Mouse (Mus musculus) lung, embryonic 14.5 days (tissue): ENCODE results near the gene Oaz1. TPM values are rescaled to one million over a fixed set of nuclear protein-coding genes. Genes with fewer than 3 reads are reported as not detected.

ENCODE experiments used
- ATAC-seq: fragments of 200-750 bp; cut with Nextera tagmentation; 2 replicates; pipeline ENCODE4 v1.8.0; 2017; ENCODE audit warnings: mild to moderate bottlenecking, moderate TSS enrichment, moderate library complexity; ENCODE audit not compliant: insufficient read depth
- DNase-seq: peaks from one replicate; pipeline ENCODE4 v3.0.0-alpha.2; 2015
- H3K27ac ChIP-seq: fragments of 300-500 bp; sonication (generic); 2 replicates; pipeline ENCODE4 v1.5.1; 2014; ENCODE audit warnings: low read depth, mild to moderate bottlenecking, moderate library complexity
- H3K27me3 ChIP-seq: fragments of 300-500 bp; sonication (generic); 2 replicates; pipeline ENCODE4 v1.6.1; 2014; ENCODE audit warnings: low read length, control low read depth; ENCODE audit not compliant: insufficient read depth
- H3K36me3 ChIP-seq: fragments of 300-500 bp; sonication (generic); 2 replicates; pipeline ENCODE4 v1.6.1; 2014; ENCODE audit warnings: control low read depth; ENCODE audit not compliant: insufficient read depth
- H3K4me1 ChIP-seq: fragments of 300-500 bp; sonication (generic); 2 replicates; pipeline ENCODE4 v1.6.1; 2014; ENCODE audit warnings: antibody characterized with exemption, control low read depth; ENCODE audit not compliant: insufficient read depth
- H3K4me2 ChIP-seq: fragments of 300-500 bp; sonication (generic); 2 replicates; pipeline ENCODE4 v1.6.1; 2014; ENCODE audit warnings: mild to moderate bottlenecking
- H3K4me3 ChIP-seq: fragments of 300-500 bp; sonication (generic); 2 replicates; pipeline ENCODE4 v1.5.1; 2014; ENCODE audit warnings: low read depth, low read length
- H3K9ac ChIP-seq: fragments of 300-500 bp; sonication (generic); 2 replicates; pipeline ENCODE4 v1.6.1; 2014
- H3K9me3 ChIP-seq: fragments of 300-500 bp; sonication (generic); 2 replicates; pipeline ENCODE4 v1.6.1; 2016; ENCODE audit warnings: low read depth, low read length, control low read depth
- CTCF ChIP-seq: IDR thresholded peaks from 2 replicates; pipeline ENCODE4 v1.5.1; 2016; ENCODE audit warnings: antibody characterized with exemption, low read depth
- WGBS: fragments of 180-500 bp; shearing (Covaris S2); extraction: QIAGEN DNeasy Blood & Tissue Kit; methylation state at CpG from one replicate; pipeline ENCODE4 v1.1.7; 2014; 5-methylcytosine and 5-hydroxymethylcytosine counted together
- polyA plus RNA-seq: library from polyadenylated mRNA; unstranded; fragments of >200 nt; fragmentation: Nextera tagmentation; extraction: Ambion mirVana; gene quantifications from 2 replicates; pipeline ENCODE4 v1.2.1, GENCODE M21; 2014

The Oaz1 gene
- polyA plus RNA-seq, 1 experiment from 2014 or later: 1,984 TPM

GRCm38 (mm10) chr10:80790761-80791404 is 35.6 kb upstream of the Oaz1 start:
- H3K36me3 ChIP-seq: peaks cover 100% of the 10 kb centered on the region
- no peak overlapping the region for H3K9ac ChIP-seq
- 87% methylated on average over 19 of the region's 19 CpGs for WGBS
- no peak overlapping the region for H3K27ac ChIP-seq
- no peak overlapping the region for H3K4me3 ChIP-seq
- DNase-seq: no peak
- no peaks in the 10 kb centered on the region for H3K27me3 ChIP-seq
- H3K9me3 ChIP-seq: no peaks in the 10 kb centered on the region
- no peak for TF ChIP-seq CTCF
- no peak for ATAC-seq
- H3K4me1 ChIP-seq: no peaks in the 10 kb centered on the region
- no peak overlapping the region for H3K4me2 ChIP-seq

GRCm38 (mm10) chr10:80791476-80792174 is 34.8 kb upstream of the Oaz1 start:
- no peak for DNase-seq
- 71% methylated on average over 29 of the region's 33 CpGs for WGBS
- Histone ChIP-seq H3K36me3 (peaks cover 100% of the 10 kb centered on the region), H3K4me1 (peaks cover 2% of the 10 kb centered on the region; the same call in 1 of the 2 replicates), H3K9ac (no peak overlapping the region), H3K27me3 (no peaks in the 10 kb centered on the region), H3K4me2 (no peak overlapping the region), H3K9me3 (no peaks in the 10 kb centered on the region), H3K27ac (no peak overlapping the region; the same call in 1 of the 2 replicates), H3K4me3 (no peak overlapping the region)
- ATAC-seq: peak; percentile 16; the same call in 1 of the 2 replicates
- no peak for TF ChIP-seq CTCF

GRCm38 (mm10) chr10:80792175-80793032 is 34.1 kb upstream of the Oaz1 start:
- no peaks in the 10 kb centered on the region for H3K9me3 ChIP-seq
- no peaks in the 10 kb centered on the region for H3K27me3 ChIP-seq
- ATAC-seq (no peak), DNase-seq (no peak)
- H3K36me3 ChIP-seq: peaks cover 94% of the 10 kb centered on the region
- H3K4me2 ChIP-seq: no peak overlapping the region
- H3K4me1 ChIP-seq: peaks cover 7% of the 10 kb centered on the region; the same call in 1 of the 2 replicates
- no peak overlapping the region for H3K9ac ChIP-seq
- 66% methylated on average over 41 of the region's 41 CpGs for WGBS
- no peak for TF ChIP-seq CTCF
- no peak overlapping the region for H3K4me3 ChIP-seq
- H3K27ac ChIP-seq: no peak overlapping the region

GRCm38 (mm10) chr10:80793033-80793784 is 33.2 kb upstream of the Oaz1 start:
- Histone ChIP-seq H3K27ac (no peak overlapping the region), H3K27me3 (no peaks in the 10 kb centered on the region), H3K4me1 (peaks cover 7% of the 10 kb centered on the region; the same call in 1 of the 2 replicates), H3K9me3 (no peaks in the 10 kb centered on the region), H3K9ac (no peak overlapping the region), H3K4me3 (no peak overlapping the region), H3K4me2 (no peak overlapping the region), H3K36me3 (peaks cover 86% of the 10 kb centered on the region)
- ATAC-seq (no peak), DNase-seq (no peak)
- WGBS: 86% methylated on average over 13 of the region's 13 CpGs
- TF ChIP-seq CTCF: no peak

- no peak for TF ChIP-seq CTCF
- H3K27ac ChIP-seq: no peak overlapping the region
- H3K9ac ChIP-seq: no peak overlapping the region
- H3K4me2 ChIP-seq: no peak overlapping the region
- ATAC-seq (no peak), DNase-seq (no peak)
- no peak overlapping the region for H3K4me3 ChIP-seq
- no peaks in the 10 kb centered on the region for H3K27me3 ChIP-seq
- no peaks in the 10 kb centered on the region for H3K9me3 ChIP-seq
- peaks cover 80% of the 10 kb centered on the region for H3K36me3 ChIP-seq
- WGBS: 65% methylated on average over 4 of the region's 4 CpGs
- peaks cover 7% of the 10 kb centered on the region; the same call in 1 of the 2 replicates for H3K4me1 ChIP-seq
Observed at GRCm38 (mm10) chr10:80793803-80794202, 32.7 kb upstream of the Oaz1 start.

- Histone ChIP-seq H3K27ac (no peak overlapping the region), H3K4me2 (no peak overlapping the region), H3K9me3 (no peaks in the 10 kb centered on the region), H3K9ac (no peak overlapping the region), H3K4me3 (no peak overlapping the region; the same call in 1 of the 2 replicates), H3K27me3 (no peaks in the 10 kb centered on the region), H3K36me3 (peaks cover 70% of the 10 kb centered on the region), H3K4me1 (peaks cover 11% of the 10 kb centered on the region; the same call in 1 of the 2 replicates)
- no peak for TF ChIP-seq CTCF
- DNase-seq: no peak
- WGBS: 85% methylated on average over 8 of the region's 8 CpGs
- ATAC-seq: no peak
Observed at GRCm38 (mm10) chr10:80794750-80795149, 31.7 kb upstream of the Oaz1 start.
